Mouse (Mus musculus) spleen, adult 2 months (tissue): ENCODE results near the gene Camk2g.

Experiments
- CTCF ChIP-seq: fragments of 200-500 bp; IDR thresholded peaks from 2 replicates; pipeline ENCODE4 v1.5.1; 2011; ENCODE audit warnings: mild to moderate bottlenecking, inconsistent platforms; ENCODE audit not compliant: insufficient read depth, insufficient read length, insufficient replicate concordance; ENCODE audit errors: extremely low read depth
- POLR2A ChIP-seq: fragments of 200-500 bp; IDR thresholded peaks from 2 replicates; pipeline ENCODE4 v1.6.1; 2011; ENCODE audit warnings: low read depth, low read length, inconsistent platforms

- TF ChIP-seq CTCF (no peak), POLR2A (no peak)
Observed at GRCm38 (mm10) chr14:20733041-20733951, 60.6 kb downstream of the Camk2g start.
